Comparison of ENCODE assay signal across 9 mouse cellular contexts in the genomic region with DNA sequence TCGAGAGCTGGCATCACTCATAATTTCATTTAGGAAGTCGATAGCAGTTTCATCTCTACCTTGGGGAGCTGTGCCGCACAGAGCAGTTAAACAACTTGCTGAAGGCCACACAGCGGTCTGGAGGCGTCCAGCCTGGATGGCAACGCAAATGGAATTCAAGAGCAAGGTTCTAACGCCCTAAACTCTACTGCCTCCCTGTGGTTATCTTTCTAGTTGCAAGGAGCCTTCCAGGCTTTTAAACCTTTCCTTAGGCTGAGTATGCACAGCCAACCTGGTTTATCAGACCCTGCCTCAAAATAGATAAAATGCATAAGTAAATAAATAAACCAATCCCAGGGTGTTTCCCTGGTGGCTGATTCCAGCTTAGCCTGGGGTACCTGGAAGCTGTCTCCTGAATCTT. TPM values are rescaled to one million over a fixed set of nuclear protein-coding genes. Genes with fewer than 3 reads are reported as not detected.
DNase-seq lines count a peak whose midpoint lies in the region; ATAC-seq and TF ChIP-seq lines count a peak whose summit lies in the region.
"Had no signal": no experiment of that assay in that cellular context is flagged by ENCODE, and none has a peak within 500 bp of the region (broad histone marks: within the 10 kb centered on the region; RNA-seq: fewer than 3 reads in every experiment).

No protein-coding gene starts in this region.

- TF ChIP-seq POLR2A in brain, embryonic 14.5 days (IDR thresholded peaks at IDR 0.05; ENCODE audit: borderline replicate concordance, extremely low read depth, insufficient read depth, insufficient read length, poor library complexity, severe bottlenecking): no peak
- no peak for TF ChIP-seq POLR2A in kidney, adult 2 months (IDR thresholded peaks at IDR 0.05; ENCODE audit: low read depth, low read length)
- TF ChIP-seq POLR2A in limb, embryonic 14.5 days (IDR thresholded peaks at IDR 0.05; ENCODE audit: borderline replicate concordance, extremely low read depth, insufficient read depth, insufficient read length): no peak

- H3K4me3 ChIP-seq in forebrain, embryonic 11.5 days (ENCODE audit: low read depth, low read length): no peak overlapping the region
- H3K4me3 ChIP-seq in forebrain, embryonic 16.5 days (replicated peaks; ENCODE audit: low read length): no peak overlapping the region
- H3K4me3 ChIP-seq in kidney, adult 2 months (ENCODE audit: insufficient read depth, low read depth, low read length): no peak overlapping the region
- H3K4me3 ChIP-seq in limb, embryonic 14.5 days (replicated peaks; ENCODE audit: low read length): no peak overlapping the region
- H3K4me3 ChIP-seq: lung, embryonic 15.5 days had no signal

- no peaks in the 10 kb centered on the region for H3K27me3 ChIP-seq in forebrain, embryonic 11.5 days (ENCODE audit: control insufficient read depth, insufficient read depth, low read length)
- H3K27me3 ChIP-seq in forebrain, embryonic 16.5 days (replicated peaks; ENCODE audit: control insufficient read depth, insufficient read depth, low read length): no peaks in the 10 kb centered on the region
- H3K27me3 ChIP-seq in kidney, adult 2 months (replicated peaks; ENCODE audit: control insufficient read depth, insufficient read depth, low read length): no peaks in the 10 kb centered on the region
- no peaks in the 10 kb centered on the region for H3K27me3 ChIP-seq in limb, embryonic 14.5 days (ENCODE audit: control insufficient read depth, insufficient read depth, low read length)
- H3K27me3 ChIP-seq: lung, embryonic 15.5 days had no signal

- no peak overlapping the region for H3K9ac ChIP-seq in forebrain, embryonic 11.5 days (ENCODE audit: low read length)
- no peak overlapping the region for H3K9ac ChIP-seq in forebrain, embryonic 16.5 days (replicated peaks; ENCODE audit: low read depth, low read length)
- no peak overlapping the region for H3K9ac ChIP-seq in limb, embryonic 14.5 days (ENCODE audit: low read depth, low read length, severe bottlenecking)
- H3K9ac ChIP-seq: lung, embryonic 15.5 days had no signal

- no peak overlapping the region for H3K27ac ChIP-seq in forebrain, embryonic 11.5 days (ENCODE audit: low read depth, low read length)
- H3K27ac ChIP-seq in forebrain, embryonic 16.5 days (ENCODE audit: low read length): no peak overlapping the region
- no peak overlapping the region for H3K27ac ChIP-seq in kidney, adult 2 months (ENCODE audit: insufficient read depth, low read depth, low read length)
- no peak overlapping the region for H3K27ac ChIP-seq in limb, embryonic 14.5 days (replicated peaks; ENCODE audit: low read depth, low read length)
- H3K27ac ChIP-seq: lung, embryonic 15.5 days had no signal

- peak; percentile 75 for TF ChIP-seq CTCF in brain, embryonic 14.5 days (IDR thresholded peaks at IDR 0.05; ENCODE audit: borderline replicate concordance, extremely low read depth, insufficient read depth, insufficient read length)
- TF ChIP-seq CTCF in kidney, adult 2 months (conservative IDR thresholded peaks at IDR 0.05; ENCODE audit: insufficient read depth, insufficient read length, low read depth, low read length): peak; percentile 82

- peak; percentile 65 for DNase-seq in forebrain, embryonic 11.5 days (ENCODE audit: low spot score)
- DNase-seq in CD4-positive helper T cell, adult 2 months (ENCODE audit: low read depth, low spot score): peak; percentile 68
- DNase-seq in brain, embryonic 14.5 days (ENCODE audit: low read depth): peak; percentile 81
- DNase-seq in frontal cortex, adult 2 months (ENCODE audit: extremely low spot score in 1 of 2, low spot score in 1 of 2): peak; percentile 28 to 89
- peak; percentile 86 for DNase-seq in kidney, adult 2 months
- peak; percentile 88 for DNase-seq in limb, embryonic 14.5 days (ENCODE audit: low spot score)
- peak; percentile 68 for DNase-seq in retina, postnatal 7 days (ENCODE audit: low read depth, low spot score)

- ATAC-seq in forebrain, embryonic 11.5 days (replicated peaks; ENCODE audit: low FRiP score): no peak
- no peak for ATAC-seq in forebrain, embryonic 16.5 days
- ATAC-seq in limb, embryonic 14.5 days (ENCODE audit: low FRiP score, low read depth): no peak; the same call in 1 of the 2 replicates

- 27% methylated on average over 7 of the region's 7 CpGs for WGBS in forebrain, embryonic 11.5 days
- WGBS in forebrain, embryonic 16.5 days: 25% methylated on average over 7 of the region's 7 CpGs
- 19% methylated on average over 7 of the region's 7 CpGs for WGBS in kidney, adult 2 months
- WGBS in limb, embryonic 14.5 days: 30% methylated on average over 7 of the region's 7 CpGs

- no peaks in the 10 kb centered on the region for H3K9me3 ChIP-seq in forebrain, embryonic 11.5 days (ENCODE audit: control insufficient read depth, low read length)
- no peaks in the 10 kb centered on the region for H3K9me3 ChIP-seq in forebrain, embryonic 16.5 days (ENCODE audit: control insufficient read depth, low read length)
- H3K9me3 ChIP-seq in limb, embryonic 14.5 days (ENCODE audit: control insufficient read depth, low read length): no peaks in the 10 kb centered on the region
- H3K9me3 ChIP-seq: lung, embryonic 15.5 days had no signal

- no peaks in the 10 kb centered on the region for H3K36me3 ChIP-seq in forebrain, embryonic 11.5 days (ENCODE audit: control insufficient read depth, insufficient read depth, low read length)
- 0 out of 2 replicates have a peak, but pooled peaks cover 2% of the 10 kb centered on the region for H3K36me3 ChIP-seq in forebrain, embryonic 16.5 days (ENCODE audit: control insufficient read depth, insufficient read depth)
- no peaks in the 10 kb centered on the region for H3K36me3 ChIP-seq in kidney, adult 2 months (ENCODE audit: control insufficient read depth, insufficient read depth, low read length)
- no peaks in the 10 kb centered on the region for H3K36me3 ChIP-seq in limb, embryonic 14.5 days (ENCODE audit: control insufficient read depth, insufficient read depth, low read length)

- H3K4me1 ChIP-seq in forebrain, embryonic 11.5 days (replicated peaks; ENCODE audit: control insufficient read depth, insufficient read depth, low read length): no peaks in the 10 kb centered on the region
- H3K4me1 ChIP-seq in forebrain, embryonic 16.5 days (replicated peaks; ENCODE audit: control insufficient read depth, insufficient read depth, low read length): no peaks in the 10 kb centered on the region
- peaks cover 12% of the 10 kb centered on the region; the same call in 1 of the 2 replicates for H3K4me1 ChIP-seq in kidney, adult 2 months (ENCODE audit: control insufficient read depth, insufficient read depth, low read length)
- no peaks in the 10 kb centered on the region for H3K4me1 ChIP-seq in limb, embryonic 14.5 days (ENCODE audit: control insufficient read depth, insufficient read depth, low read length)

- H3K4me2 ChIP-seq in forebrain, embryonic 11.5 days (ENCODE audit: low read depth, low read length, severe bottlenecking): no peak overlapping the region
- H3K4me2 ChIP-seq in forebrain, embryonic 16.5 days (ENCODE audit: low read length): no peak overlapping the region
- H3K4me2 ChIP-seq in limb, embryonic 14.5 days (replicated peaks; ENCODE audit: low read depth, low read length, severe bottlenecking): no peak overlapping the region
- H3K4me2 ChIP-seq: lung, embryonic 15.5 days had no signal

RNA-seq across cellular contexts. Expression of a gene that starts 18.9 kb away (rescaled TPM):
- polyA plus RNA-seq in forebrain, embryonic 11.5 days (2014; fragmentation: Nextera tagmentation; extraction: Ambion mirVana): 764 and 777 TPM in 2 replicates
- 230 and 256 TPM in 2 replicates for polyA plus RNA-seq in forebrain, embryonic 16.5 days (2015; fragmentation: Nextera tagmentation; extraction: Ambion mirVana)
- polyA plus RNA-seq in brain, embryonic 14.5 days (2012; rRNA removed): 125 and 197 TPM in 2 replicates
- polyA plus RNA-seq in frontal cortex, adult 2 months (2012; rRNA removed): 29.8 and 30.9 TPM in 2 replicates
- 11.9 and 14.1 TPM in 2 replicates for polyA plus RNA-seq in kidney, adult 2 months (2012; rRNA removed)
- 194 and 224 TPM in 2 replicates for polyA plus RNA-seq in limb, embryonic 14.5 days (2012; rRNA removed)
- polyA plus RNA-seq in limb, embryonic 14.5 days (2014; fragmentation: Nextera tagmentation; extraction: Ambion mirVana): 291 and 311 TPM in 2 replicates

RNA-seq across cellular contexts. Expression of a gene that starts 45.0 kb away (rescaled TPM):
- polyA plus RNA-seq in forebrain, embryonic 11.5 days (2014; fragmentation: Nextera tagmentation; extraction: Ambion mirVana): 2.5 and 4.2 TPM in 2 replicates
- polyA plus RNA-seq in forebrain, embryonic 16.5 days (2015; fragmentation: Nextera tagmentation; extraction: Ambion mirVana): 3.8 and 4.3 TPM in 2 replicates
- polyA plus RNA-seq in brain, embryonic 14.5 days (2012; rRNA removed): 4.4 and 5.3 TPM in 2 replicates
- 5.9 and 6.2 TPM in 2 replicates for polyA plus RNA-seq in frontal cortex, adult 2 months (2012; rRNA removed)
- polyA plus RNA-seq in kidney, adult 2 months (2012; rRNA removed): 1.8 and 2.6 TPM in 2 replicates
- 2.2 and 2.3 TPM in 2 replicates for polyA plus RNA-seq in limb, embryonic 14.5 days (2012; rRNA removed)
- polyA plus RNA-seq in limb, embryonic 14.5 days (2014; fragmentation: Nextera tagmentation; extraction: Ambion mirVana): 2.6 and 3.1 TPM in 2 replicates

RNA-seq across cellular contexts. Expression of a gene that starts 59.9 kb away (rescaled TPM):
- polyA plus RNA-seq in forebrain, embryonic 11.5 days (2014; fragmentation: Nextera tagmentation; extraction: Ambion mirVana): 18.9 and 20.1 TPM in 2 replicates
- 15.0 and 17.4 TPM in 2 replicates for polyA plus RNA-seq in forebrain, embryonic 16.5 days (2015; fragmentation: Nextera tagmentation; extraction: Ambion mirVana)
- 23.6 and 29.5 TPM in 2 replicates for polyA plus RNA-seq in brain, embryonic 14.5 days (2012; rRNA removed)
- 17.0 TPM in 2 replicates for polyA plus RNA-seq in frontal cortex, adult 2 months (2012; rRNA removed)
- polyA plus RNA-seq in kidney, adult 2 months (2012; rRNA removed): 12.1 and 14.7 TPM in 2 replicates
- 22.1 and 24.0 TPM in 2 replicates for polyA plus RNA-seq in limb, embryonic 14.5 days (2012; rRNA removed)
- polyA plus RNA-seq in limb, embryonic 14.5 days (2014; fragmentation: Nextera tagmentation; extraction: Ambion mirVana): 21.2 and 22.4 TPM in 2 replicates
